ENCODE assay signal across 8 mouse cellular contexts in the genomic region with DNA sequence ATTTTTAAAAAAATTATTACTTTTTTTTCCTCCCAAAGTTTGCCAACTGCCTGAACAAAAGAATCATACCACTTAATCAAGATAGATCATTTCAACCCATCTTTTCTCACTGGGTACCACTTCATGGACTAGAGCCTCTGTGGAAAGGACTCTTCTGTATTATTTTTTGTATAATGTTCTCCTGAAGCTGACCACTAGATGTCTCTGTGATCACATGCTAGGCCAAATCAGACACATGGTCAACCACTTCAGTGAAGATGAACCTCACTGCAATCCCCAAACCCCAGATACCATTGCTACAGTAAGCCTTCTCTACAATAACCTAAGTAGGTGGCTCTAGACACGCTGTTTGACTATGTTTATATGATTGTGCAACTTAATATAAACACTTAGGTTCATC. TPM values are rescaled to one million over a fixed set of nuclear protein-coding genes. Genes with fewer than 3 reads are reported as not detected.
DNase-seq lines count a peak whose midpoint lies in the region; ATAC-seq and TF ChIP-seq lines count a peak whose summit lies in the region.
"Had no signal": no experiment of that assay in that cellular context is flagged by ENCODE, and none has a peak within 500 bp of the region (broad histone marks: within the 10 kb centered on the region; RNA-seq: fewer than 3 reads in every experiment).

No protein-coding gene starts in this region.

- no peaks in the 10 kb centered on the region for H3K36me3 ChIP-seq in kidney, embryonic 14.5 days (ENCODE audit: control insufficient read depth, insufficient read depth, low read length)
- no peaks in the 10 kb centered on the region for H3K36me3 ChIP-seq in forebrain, embryonic 12.5 days (replicated peaks)

- ATAC-seq in kidney, embryonic 14.5 days (ENCODE audit: low FRiP score, low TSS enrichment) = no peak; the same call in 1 of the 2 replicates
- ATAC-seq in Patski = no peak
- ATAC-seq in forebrain, embryonic 12.5 days (ENCODE audit: low FRiP score) = peak; percentile 58; the same call in 1 of the 2 replicates

- H3K9ac ChIP-seq in kidney, embryonic 14.5 days (ENCODE audit: low read depth, low read length) = no peak overlapping the region
- H3K9ac ChIP-seq in forebrain, embryonic 12.5 days = no peak overlapping the region

- peak; percentile 10 for DNase-seq in kidney, postnatal 10 days
- peak; percentile 1 for DNase-seq in A20 (ENCODE audit: low read depth, low spot score)
- DNase-seq in Patski (ENCODE audit: low read depth, low spot score) = no peak
- DNase-seq in T-cell, adult 2 months (ENCODE audit: low spot score) = no peak
- no peak for DNase-seq in c-Kit-positive CD71-positive TER-119-positive erythroid progenitor cells, embryonic 14.5 days (ENCODE audit: low spot score)
- DNase-seq: thymus, postnatal 4 days had no signal

- no peak overlapping the region for H3K27ac ChIP-seq in kidney, embryonic 14.5 days (ENCODE audit: low read depth, low read length)
- H3K27ac ChIP-seq in forebrain, embryonic 12.5 days = no peak overlapping the region

- H3K27me3 ChIP-seq in kidney, embryonic 14.5 days (ENCODE audit: control insufficient read depth, insufficient read depth, low read length) = no peaks in the 10 kb centered on the region; the same call in 1 of the 2 replicates
- no peaks in the 10 kb centered on the region for H3K27me3 ChIP-seq in Patski
- H3K27me3 ChIP-seq in forebrain, embryonic 12.5 days = no peaks in the 10 kb centered on the region

- WGBS in kidney, embryonic 14.5 days = 62% methylated on average over 1 of the region's 1 CpGs
- 61% methylated on average over 1 of the region's 1 CpGs for whole genome bisulfite sequencing in forebrain, embryonic 12.5 days

- TF ChIP-seq CTCF in Patski (IDR thresholded peaks at IDR 0.05) = peak; percentile 26

- CTCF ChIA-PET in Patski (lab: Charles Lee) = no interaction called here

- no peaks in the 10 kb centered on the region for H3K9me3 ChIP-seq in kidney, embryonic 14.5 days (ENCODE audit: control insufficient read depth, low read length)
- no peaks in the 10 kb centered on the region for H3K9me3 ChIP-seq in forebrain, embryonic 12.5 days

- H3K4me2 ChIP-seq in kidney, embryonic 14.5 days (replicated peaks; ENCODE audit: low read depth, low read length) = no peak overlapping the region
- no peak overlapping the region for H3K4me2 ChIP-seq in forebrain, embryonic 12.5 days

- H3K4me1 ChIP-seq in kidney, embryonic 14.5 days (ENCODE audit: control insufficient read depth, insufficient read depth, low read length) = no peaks in the 10 kb centered on the region
- H3K4me1 ChIP-seq in forebrain, embryonic 12.5 days = no peaks in the 10 kb centered on the region

- in situ Hi-C loops in Patski (cut with MboI; ENCODE audit: low pct_unique_long_range_greater_than_20kb) = no loop called here

- POLR2A ChIA-PET in Patski (lab: Charles Lee) = no interaction called here

- H3K4me3 ChIP-seq in kidney, embryonic 14.5 days (ENCODE audit: low read length) = no peak overlapping the region
- H3K4me3 ChIP-seq in forebrain, embryonic 12.5 days (replicated peaks) = no peak overlapping the region

RNA-seq across cellular contexts. Expression of gene Lrrc4c, which starts 19.4 kb away (rescaled TPM):
- polyA plus RNA-seq in kidney, embryonic 14.5 days (2014; fragmentation: Nextera tagmentation; extraction: Ambion mirVana) = 0.46 and 0.58 TPM in 2 replicates
- polyA plus RNA-seq in Patski (2021) = not detected
- 11.2 and 13.4 TPM in 2 replicates for polyA plus RNA-seq in forebrain, embryonic 12.5 days (2016; fragmentation: Nextera tagmentation; extraction: Ambion mirVana)

Comparison
In these comparisons a context has a peak if more than half of its experiments do, and no peak if none do; other contexts are left out.
1. DNase-seq: peak in kidney, postnatal 10 days (single experiment) and A20 (single experiment); none in Patski (single experiment), T-cell, adult 2 months (single experiment) and c-Kit-positive CD71-positive TER-119-positive erythroid progenitor cells, embryonic 14.5 days (single experiment).